Mouse (Mus musculus): ENCODE measurements at regions not wholly inside any gene's neighbourhood (a gene's known extent, or its start where the extent isn't known, plus 50 kb on each side); places are given as distances from the start of the nearest gene placed in this dataset.

GRCm38 (mm10) chr6:89215021-89215420 lies 147.4 kb downstream of the Plxna1 start:
- H3K27me3 ChIP-seq = no peaks in the 10 kb centered on the region
- no peak for ATAC-seq (replicated peaks)
- H3K9ac ChIP-seq (replicated peaks) = no peak overlapping the region
- no peak overlapping the region for H3K4me2 ChIP-seq (replicated peaks)
- WGBS = 68% methylated on average over 3 of the region's 3 CpGs
- no peak overlapping the region for H3K4me3 ChIP-seq
- H3K27ac ChIP-seq (replicated peaks) = no peak overlapping the region
- no peaks in the 10 kb centered on the region for H3K4me1 ChIP-seq
- H3K36me3 ChIP-seq = no peaks in the 10 kb centered on the region
- no peaks in the 10 kb centered on the region for H3K9me3 ChIP-seq

DNA sequence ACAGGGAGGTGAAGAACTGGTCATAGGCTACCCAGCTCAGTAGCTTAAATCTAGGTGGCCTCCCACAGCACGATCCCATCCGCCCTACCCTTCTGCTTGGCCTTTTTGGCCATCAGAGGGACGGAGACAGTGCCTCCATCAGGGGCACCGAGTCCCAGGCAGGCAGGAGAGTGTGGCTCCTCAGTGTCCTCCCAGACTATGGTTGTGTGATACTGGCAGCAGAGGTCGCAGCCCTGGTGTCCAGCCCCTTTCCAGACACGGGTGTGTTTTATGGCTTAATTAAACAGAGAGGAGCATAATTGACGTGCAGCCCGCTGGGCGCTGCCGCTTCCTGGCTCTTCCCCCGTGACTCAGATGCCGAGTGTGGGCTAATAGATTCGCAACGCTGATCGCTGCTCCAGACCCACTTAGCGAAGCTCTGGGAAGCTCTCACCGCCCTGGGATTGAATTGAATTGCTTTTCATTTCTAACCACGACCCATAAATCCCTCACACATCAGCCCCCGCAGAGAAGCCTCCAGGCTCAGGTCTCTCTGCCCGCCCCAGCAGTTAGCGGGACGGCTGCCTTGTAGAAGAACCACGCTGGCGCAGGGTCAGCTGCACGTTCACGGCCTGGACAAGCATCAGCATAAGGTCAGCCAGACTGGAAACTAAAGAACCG lies 126.9 kb downstream of the Plxna1 start:
- 15% methylated on average over 27 of the region's 27 CpGs for WGBS
- no peaks in the 10 kb centered on the region for H3K36me3 ChIP-seq
- H3K4me3 ChIP-seq = peak overlapping the region; percentile 28
- peak overlapping the region; percentile 46 for H3K4me2 ChIP-seq (replicated peaks)
- H3K27me3 ChIP-seq = no peaks in the 10 kb centered on the region
- H3K4me1 ChIP-seq = peaks cover 40% of the 10 kb centered on the region
- peak; percentile 46; the same call in 1 of the 2 replicates for ATAC-seq (replicated peaks)
- H3K27ac ChIP-seq (replicated peaks) = peak overlapping the region; percentile 2; the same call in 1 of the 2 replicates
- H3K9ac ChIP-seq (replicated peaks) = peak overlapping the region; percentile 42
- H3K9me3 ChIP-seq = no peaks in the 10 kb centered on the region

GRCm38 (mm10) chr6:89236226-89236625 lies 126.2 kb downstream of the Plxna1 start:
- peaks cover 40% of the 10 kb centered on the region for H3K4me1 ChIP-seq
- peak overlapping the region; percentile 2; the same call in 1 of the 2 replicates for H3K27ac ChIP-seq (replicated peaks)

DNA sequence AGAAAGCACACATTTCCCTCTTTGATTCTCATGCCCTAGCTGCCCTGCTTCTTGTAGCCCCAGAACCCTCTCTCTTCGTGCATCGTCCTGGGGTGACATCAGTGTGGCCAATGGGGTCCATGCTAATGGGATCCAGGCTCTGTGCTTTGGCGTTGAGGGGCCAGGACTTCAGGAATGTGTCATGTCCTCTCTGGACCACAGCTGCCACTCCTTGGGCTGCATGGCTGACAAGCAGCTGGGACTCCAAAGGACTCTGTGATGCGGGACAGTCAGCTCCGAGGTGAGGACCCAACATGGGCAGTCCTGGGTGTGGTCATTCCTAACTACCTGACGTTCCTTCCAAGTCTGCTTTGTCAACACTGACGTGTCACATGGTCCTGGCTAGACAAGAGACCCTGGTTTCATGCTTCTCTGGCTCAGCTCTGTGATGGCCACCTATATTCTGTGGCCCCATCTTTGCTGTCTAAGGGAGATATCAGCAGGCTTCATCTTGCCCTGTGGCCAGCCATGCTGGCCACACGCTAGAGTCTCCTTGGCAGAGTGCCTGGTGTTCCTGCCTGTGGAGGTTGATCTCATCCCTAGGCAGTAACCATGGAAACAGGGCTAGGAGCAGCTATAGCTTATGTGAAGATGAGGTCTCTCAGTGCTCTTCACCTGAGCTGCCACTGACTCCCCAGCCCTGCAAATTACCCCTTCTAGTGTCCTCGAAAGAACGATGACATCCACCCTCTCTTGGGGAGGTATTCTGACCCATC lies 125.4 kb downstream of the Plxna1 start:
- Histone ChIP-seq H3K4me3 (no peak overlapping the region), H3K27me3 (no peaks in the 10 kb centered on the region), H3K4me2 (replicated peaks) (no peak overlapping the region), H3K9ac (replicated peaks) (no peak overlapping the region), H3K27ac (replicated peaks) (no peak overlapping the region), H3K9me3 (no peaks in the 10 kb centered on the region), H3K36me3 (no peaks in the 10 kb centered on the region), H3K4me1 (peaks cover 40% of the 10 kb centered on the region)
- ATAC-seq (replicated peaks) = peak; percentile 39
- WGBS = 78% methylated on average over 10 of the region's 10 CpGs

More at GRCm38 (mm10) chr6:89236226-89236625, 126.2 kb downstream of the Plxna1 start:
- H3K9me3 ChIP-seq = no peaks in the 10 kb centered on the region
- H3K4me3 ChIP-seq = no peak overlapping the region
- no peaks in the 10 kb centered on the region for H3K36me3 ChIP-seq
- 23% methylated on average over 8 of the region's 8 CpGs for WGBS
- ATAC-seq (replicated peaks) = no peak
- H3K9ac ChIP-seq (replicated peaks) = no peak overlapping the region
- H3K27me3 ChIP-seq = no peaks in the 10 kb centered on the region
- H3K4me2 ChIP-seq (replicated peaks) = peak overlapping the region; percentile 46

GRCm38 (mm10) chr6:89238871-89239270 lies 123.5 kb downstream of the Plxna1 start:
- no peak overlapping the region for H3K4me3 ChIP-seq
- WGBS = 53% methylated on average over 14 of the region's 14 CpGs
- H3K36me3 ChIP-seq = no peaks in the 10 kb centered on the region
- ATAC-seq (replicated peaks) = no peak
- H3K27ac ChIP-seq (replicated peaks) = no peak overlapping the region
- no peak overlapping the region for H3K9ac ChIP-seq (replicated peaks)
- H3K27me3 ChIP-seq = no peaks in the 10 kb centered on the region
- H3K4me2 ChIP-seq (replicated peaks) = no peak overlapping the region
- H3K9me3 ChIP-seq = no peaks in the 10 kb centered on the region
- H3K4me1 ChIP-seq = peaks cover 40% of the 10 kb centered on the region

DNA sequence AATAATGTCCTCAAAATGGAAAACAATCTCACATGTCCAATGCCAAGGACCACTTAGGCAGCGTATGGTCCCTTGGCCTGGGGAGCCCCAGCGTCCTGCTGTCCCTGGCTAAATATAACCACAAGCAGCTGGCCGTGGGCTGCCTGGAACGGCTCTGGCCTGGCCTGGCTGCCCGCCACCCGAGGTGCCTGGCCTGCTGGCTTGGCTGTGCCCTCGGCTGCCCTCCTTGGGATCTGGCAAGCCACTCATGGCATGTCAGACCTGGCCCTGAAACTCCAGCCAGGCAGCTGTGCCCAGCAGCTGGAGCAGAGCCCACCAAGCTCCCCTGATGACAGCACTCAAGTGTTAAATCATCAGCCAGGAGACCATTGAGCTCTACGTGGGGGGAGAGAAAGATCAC lies 122.9 kb downstream of the Plxna1 start:
- Histone ChIP-seq H3K9me3 (no peaks in the 10 kb centered on the region), H3K4me1 (peaks cover 40% of the 10 kb centered on the region), H3K27me3 (no peaks in the 10 kb centered on the region), H3K4me2 (replicated peaks) (no peak overlapping the region), H3K4me3 (no peak overlapping the region), H3K27ac (replicated peaks) (no peak overlapping the region), H3K9ac (replicated peaks) (no peak overlapping the region), H3K36me3 (no peaks in the 10 kb centered on the region)
- WGBS = 53% methylated on average over 8 of the region's 8 CpGs
- no peak for ATAC-seq (replicated peaks)

GRCm38 (mm10) chr6:89240168-89240705 lies 122.2 kb downstream of the Plxna1 start:
- no peak for ATAC-seq (replicated peaks)
- H3K27ac ChIP-seq (replicated peaks) = no peak overlapping the region
- 32% methylated on average over 4 of the region's 4 CpGs for WGBS
- H3K4me3 ChIP-seq = no peak overlapping the region
- peaks cover 40% of the 10 kb centered on the region for H3K4me1 ChIP-seq
- no peak overlapping the region for H3K9ac ChIP-seq (replicated peaks)
- H3K9me3 ChIP-seq = no peaks in the 10 kb centered on the region
- H3K27me3 ChIP-seq = no peaks in the 10 kb centered on the region
- no peaks in the 10 kb centered on the region for H3K36me3 ChIP-seq
- no peak overlapping the region for H3K4me2 ChIP-seq (replicated peaks)

- no peaks in the 10 kb centered on the region for H3K36me3 ChIP-seq
- 13% methylated on average over 18 of the region's 18 CpGs for WGBS
- no peaks in the 10 kb centered on the region for H3K27me3 ChIP-seq
- no peak overlapping the region for H3K9ac ChIP-seq (replicated peaks)
- no peak overlapping the region for H3K4me3 ChIP-seq
- H3K4me2 ChIP-seq (replicated peaks) = no peak overlapping the region
- no peak overlapping the region for H3K27ac ChIP-seq (replicated peaks)
- peaks cover 18% of the 10 kb centered on the region for H3K4me1 ChIP-seq
- no peaks in the 10 kb centered on the region for H3K9me3 ChIP-seq
- no peak for ATAC-seq (replicated peaks)
These were observed 119.8 kb downstream of the Plxna1 start for GRCm38 (mm10) chr6:89242371-89243288.

DNA sequence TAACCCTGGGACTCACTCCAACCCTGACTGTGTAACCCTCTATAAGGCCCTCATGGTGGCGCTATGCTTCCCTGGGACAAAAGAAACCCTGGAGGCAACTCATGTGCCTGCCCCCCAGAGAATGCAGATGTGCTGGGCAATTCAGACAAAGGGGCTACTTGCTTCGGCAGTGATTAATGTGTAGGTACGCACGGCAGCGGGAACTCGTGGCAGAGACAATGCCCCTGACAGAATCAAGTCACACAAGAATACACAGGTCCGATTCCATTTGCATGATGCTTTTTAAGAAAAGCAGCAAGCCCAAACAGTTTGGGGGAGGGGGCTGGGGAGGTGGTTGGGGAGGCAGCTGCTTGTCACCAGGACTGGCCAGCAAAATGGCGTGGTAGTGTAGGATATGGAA lies 116.9 kb downstream of the Plxna1 start:
- H3K9ac ChIP-seq (replicated peaks) = no peak overlapping the region
- H3K4me1 ChIP-seq = no peaks in the 10 kb centered on the region
- H3K4me3 ChIP-seq = no peak overlapping the region
- H3K36me3 ChIP-seq = no peaks in the 10 kb centered on the region
- ATAC-seq (replicated peaks) = no peak
- H3K27ac ChIP-seq (replicated peaks) = no peak overlapping the region
- H3K4me2 ChIP-seq (replicated peaks) = no peak overlapping the region
- no peaks in the 10 kb centered on the region for H3K27me3 ChIP-seq
- H3K9me3 ChIP-seq = no peaks in the 10 kb centered on the region
- 49% methylated on average over 8 of the region's 8 CpGs for WGBS

- no peaks in the 10 kb centered on the region for H3K4me1 ChIP-seq
- no peak for ATAC-seq (replicated peaks)
- H3K4me2 ChIP-seq (replicated peaks) = no peak overlapping the region
- no peaks in the 10 kb centered on the region for H3K36me3 ChIP-seq
- H3K27ac ChIP-seq (replicated peaks) = no peak overlapping the region
- H3K4me3 ChIP-seq = no peak overlapping the region
- H3K27me3 ChIP-seq = no peaks in the 10 kb centered on the region
- WGBS = 97% methylated on average over 5 of the region's 5 CpGs
- no peak overlapping the region for H3K9ac ChIP-seq (replicated peaks)
- no peaks in the 10 kb centered on the region for H3K9me3 ChIP-seq
These were observed 116.2 kb downstream of the Plxna1 start for GRCm38 (mm10) chr6:89246261-89246660.

GRCm38 (mm10) chr6:89248574-89248973 lies 113.8 kb downstream of the Plxna1 start:
- Histone ChIP-seq H3K9me3 (no peaks in the 10 kb centered on the region), H3K4me2 (replicated peaks) (no peak overlapping the region), H3K27me3 (no peaks in the 10 kb centered on the region), H3K36me3 (no peaks in the 10 kb centered on the region), H3K4me1 (no peaks in the 10 kb centered on the region), H3K4me3 (no peak overlapping the region), H3K27ac (replicated peaks) (no peak overlapping the region), H3K9ac (replicated peaks) (no peak overlapping the region)
- ATAC-seq (replicated peaks) = no peak
- 79% methylated on average over 9 of the region's 9 CpGs for WGBS

DNA sequence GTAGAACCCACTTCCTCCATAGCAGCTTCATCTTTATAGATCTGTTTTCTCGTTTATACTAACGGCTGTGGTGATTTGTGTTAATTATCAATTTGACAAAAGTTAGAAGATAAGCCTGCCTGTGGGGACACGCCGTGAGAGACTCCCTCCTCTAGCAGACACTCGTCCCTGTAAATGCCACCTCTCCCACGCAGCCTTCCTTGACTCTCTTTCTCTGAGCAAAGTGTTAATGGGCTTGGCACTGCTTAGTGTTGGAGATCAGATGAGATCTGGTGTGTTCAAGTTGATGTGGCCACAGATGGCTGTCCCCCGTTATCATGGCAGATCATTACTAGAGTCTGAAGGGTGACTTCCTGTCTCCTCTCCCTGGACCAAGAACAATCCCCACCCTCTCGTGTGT lies 113.1 kb downstream of the Plxna1 start:
- Histone ChIP-seq H3K9ac (replicated peaks) (no peak overlapping the region), H3K27me3 (no peaks in the 10 kb centered on the region), H3K9me3 (no peaks in the 10 kb centered on the region), H3K27ac (replicated peaks) (no peak overlapping the region), H3K4me2 (replicated peaks) (no peak overlapping the region), H3K36me3 (no peaks in the 10 kb centered on the region), H3K4me1 (no peaks in the 10 kb centered on the region), H3K4me3 (no peak overlapping the region)
- ATAC-seq (replicated peaks) = no peak
- 76% methylated on average over 8 of the region's 8 CpGs for WGBS
